Mouse (Mus musculus): ENCODE data around the gene Slc25a10.

DNA sequence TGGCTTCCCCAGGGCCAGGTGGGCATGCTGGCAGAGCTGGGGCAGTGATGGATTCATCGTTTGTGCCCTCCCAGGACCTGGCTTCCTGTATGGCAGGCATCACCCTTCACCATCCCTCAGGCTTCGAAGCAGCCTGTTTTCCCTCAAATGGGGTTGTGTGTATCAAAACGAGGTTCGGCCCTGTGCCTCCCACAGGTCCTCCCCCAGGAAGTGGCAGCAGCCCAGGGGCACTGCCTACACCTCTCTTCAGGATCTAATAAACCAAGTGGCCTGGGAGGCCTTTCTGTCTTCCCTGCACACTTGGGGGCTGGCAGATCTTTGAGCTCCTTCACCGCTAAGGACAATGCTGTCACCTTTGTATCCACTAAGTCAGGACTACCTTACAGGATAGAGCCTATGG, 7.3 kb downstream of the Slc25a10 start:
- TF ChIP-seq CTCF (conservative IDR thresholded peaks at IDR 0.05; ENCODE audit: low read length) (no peak), NANOG (IDR thresholded peaks at IDR 0.05; ENCODE audit: borderline replicate concordance, low read length) (no peak)

Data from E14TG2a.4 (cell line).